Mouse (Mus musculus) lung, adult 2 months (tissue): ENCODE data around the gene Myo16. TPM values are rescaled to one million over a fixed set of nuclear protein-coding genes. Genes with fewer than 3 reads are reported as not detected.

Experiments used
- DNase-seq: peaks from one replicate; pipeline ENCODE4 v3.0.0; 2022
- H3K4me1 ChIP-seq: fragments of 200-500 bp; 2 replicates; pipeline ENCODE4 v1.6.1; 2011; ENCODE audit warnings: low read length; ENCODE audit not compliant: control insufficient read depth, insufficient read depth
- H3K4me3 ChIP-seq: fragments of 200-500 bp; replicated peaks from 2 replicates; pipeline ENCODE3; 2011; ENCODE audit warnings: low read depth, mild to moderate bottlenecking, control low read depth, low read length; ENCODE audit errors: extremely low read depth
- CTCF ChIP-seq: fragments of 200-500 bp; IDR thresholded peaks from 2 replicates; pipeline ENCODE4 v1.5.1; 2011; ENCODE audit warnings: mild to moderate bottlenecking, low read length, control low read depth; ENCODE audit not compliant: insufficient read depth
- POLR2A ChIP-seq: fragments of 200-500 bp; IDR thresholded peaks from 2 replicates; pipeline ENCODE4 v1.6.1; 2011; ENCODE audit warnings: low read depth, mild to moderate bottlenecking, control low read depth, low read length, borderline replicate concordance; ENCODE audit errors: extremely low read depth
- WGBS: fragments of 180-500 bp; shearing (Covaris S2); methylation state at CpG from one replicate; pipeline ENCODE4 v1.1.7; 2018; 5-methylcytosine and 5-hydroxymethylcytosine counted together
- polyA plus RNA-seq: library from polyadenylated mRNA; depleted of rRNA; stranded (reverse); fragments of >200 nt; gene quantifications from 2 replicates; pipeline ENCODE4 v1.2.3, GENCODE M21; 2012

Gene Myo16
- polyA plus RNA-seq, 1 experiment = 0.26 TPM

GRCm38 (mm10) chr8:10394506-10394905, 240.8 kb downstream of the Myo16 start:
- no peak overlapping the region for H3K4me3 ChIP-seq
- no peak for TF ChIP-seq CTCF
- no peak for DNase-seq
- H3K4me1 ChIP-seq = no peaks in the 10 kb centered on the region
- WGBS = 55% methylated on average over 2 of the region's 2 CpGs

- Histone ChIP-seq H3K4me3 (no peak overlapping the region), H3K4me1 (no peaks in the 10 kb centered on the region)
- WGBS = 70% methylated on average over 7 of the region's 7 CpGs
- no peak for DNase-seq
- TF ChIP-seq POLR2A = no peak
- no peak for TF ChIP-seq CTCF
Measured at GRCm38 (mm10) chr8:10395146-10395545, 241.4 kb downstream of the Myo16 start.

GRCm38 (mm10) chr8:10402606-10403005, 248.9 kb downstream of the Myo16 start:
- H3K4me1 ChIP-seq = no peaks in the 10 kb centered on the region
- TF ChIP-seq CTCF = peak; percentile 27; the same call in 1 of the 2 replicates
- TF ChIP-seq POLR2A = no peak
- no peak overlapping the region for H3K4me3 ChIP-seq
- DNase-seq = no peak
- 7% methylated on average over 4 of the region's 4 CpGs for WGBS

GRCm38 (mm10) chr8:10405469-10405868, 251.8 kb downstream of the Myo16 start:
- TF ChIP-seq CTCF = peak; percentile 70
- TF ChIP-seq POLR2A = no peak
- peak; percentile 37 for DNase-seq
- H3K4me3 ChIP-seq = no peak overlapping the region
- 27% methylated on average over 8 of the region's 8 CpGs for WGBS
- H3K4me1 ChIP-seq = no peaks in the 10 kb centered on the region

GRCm38 (mm10) chr8:10409043-10409442, 255.3 kb downstream of the Myo16 start:
- no peaks in the 10 kb centered on the region for H3K4me1 ChIP-seq
- no peak overlapping the region for H3K4me3 ChIP-seq
- WGBS = 85% methylated on average over 9 of the region's 9 CpGs
- TF ChIP-seq POLR2A (no peak), CTCF (no peak)
- no peak for DNase-seq

GRCm38 (mm10) chr8:10411511-10411910, 257.8 kb downstream of the Myo16 start:
- DNase-seq = no peak
- 62% methylated on average over 4 of the region's 4 CpGs for WGBS
- Histone ChIP-seq H3K4me1 (no peaks in the 10 kb centered on the region), H3K4me3 (no peak overlapping the region)
- TF ChIP-seq CTCF (no peak), POLR2A (no peak)

GRCm38 (mm10) chr8:10413881-10414280, 260.2 kb downstream of the Myo16 start:
- DNase-seq = no peak
- no peaks in the 10 kb centered on the region for H3K4me1 ChIP-seq
- TF ChIP-seq CTCF = no peak
- 84% methylated on average over 8 of the region's 8 CpGs for WGBS
- H3K4me3 ChIP-seq = no peak overlapping the region

GRCm38 (mm10) chr8:10414684-10415212, 261.0 kb downstream of the Myo16 start:
- WGBS = 19% methylated on average over 6 of the region's 6 CpGs
- H3K4me3 ChIP-seq = no peak overlapping the region
- TF ChIP-seq POLR2A (no peak), CTCF (peak; percentile 84)
- H3K4me1 ChIP-seq = no peaks in the 10 kb centered on the region
- DNase-seq = peak; percentile 60

GRCm38 (mm10) chr8:10415288-10415687, 261.6 kb downstream of the Myo16 start:
- TF ChIP-seq POLR2A (no peak), CTCF (no peak)
- Histone ChIP-seq H3K4me1 (no peaks in the 10 kb centered on the region), H3K4me3 (no peak overlapping the region)
- DNase-seq = no peak
- WGBS = 31% methylated on average over 7 of the region's 7 CpGs

GRCm38 (mm10) chr8:10415885-10416284, 262.2 kb downstream of the Myo16 start:
- no peak overlapping the region for H3K4me3 ChIP-seq
- TF ChIP-seq CTCF = no peak
- TF ChIP-seq POLR2A = no peak
- WGBS = 81% methylated on average over 9 of the region's 9 CpGs
- no peaks in the 10 kb centered on the region for H3K4me1 ChIP-seq
- DNase-seq = no peak

- H3K4me1 ChIP-seq = no peaks in the 10 kb centered on the region
- no peak for TF ChIP-seq CTCF
- no peak for TF ChIP-seq POLR2A
- WGBS = 68% methylated on average over 12 of the region's 12 CpGs
- no peak for DNase-seq
- H3K4me3 ChIP-seq = no peak overlapping the region
Measured at GRCm38 (mm10) chr8:10416806-10417205, 263.1 kb downstream of the Myo16 start.
